Mouse (Mus musculus) embryonic facial prominence, embryonic 11.5 days (tissue): ENCODE data around the gene Gm20388. TPM values are rescaled to one million over a fixed set of nuclear protein-coding genes. Genes with fewer than 3 reads are reported as not detected.

Experiments
- ATAC-seq: fragments of 200-750 bp; cut with Nextera tagmentation; replicated peaks from 2 replicates; pipeline ENCODE4 v1.8.0; 2017; ENCODE audit warnings: low read depth; ENCODE audit not compliant: insufficient number of reproducible peaks, low FRiP score, low TSS enrichment
- DNase-seq: peaks from one replicate; pipeline ENCODE4 v3.0.0-alpha.2; 2015; ENCODE audit warnings: low spot score
- H3K27ac ChIP-seq: fragments of 300-500 bp; sonication (generic); replicated peaks from 2 replicates; pipeline ENCODE4 v1.5.1; 2014; ENCODE audit warnings: mild to moderate bottlenecking, low read depth, low read length, control low read depth
- H3K27me3 ChIP-seq: fragments of 300-500 bp; sonication (generic); 2 replicates; pipeline ENCODE4 v1.6.1; 2014; ENCODE audit warnings: mild to moderate bottlenecking, low read length, moderate library complexity, mixed read lengths; ENCODE audit not compliant: control insufficient read depth, insufficient read depth
- H3K36me3 ChIP-seq: fragments of 300-500 bp; sonication (generic); replicated peaks from 2 replicates; pipeline ENCODE4 v1.6.1; 2014; ENCODE audit warnings: low read depth, mild to moderate bottlenecking, low read length, moderate library complexity, mixed read lengths; ENCODE audit not compliant: control insufficient read depth, insufficient read depth
- H3K4me1 ChIP-seq: fragments of 300-500 bp; sonication (generic); 2 replicates; pipeline ENCODE4 v1.6.1; 2014; ENCODE audit warnings: low read length, mixed read lengths; ENCODE audit not compliant: control insufficient read depth, insufficient read depth
- H3K4me2 ChIP-seq: fragments of 300-500 bp; sonication (generic); 2 replicates; pipeline ENCODE4 v1.6.1; 2014; ENCODE audit warnings: low read depth, mild to moderate bottlenecking, control low read depth, low read length, moderate library complexity
- H3K4me3 ChIP-seq: fragments of 300-500 bp; sonication (generic); 2 replicates; pipeline ENCODE4 v1.5.1; 2014; ENCODE audit warnings: low read depth, low read length, control low read depth
- H3K9ac ChIP-seq: fragments of 300-500 bp; sonication (generic); replicated peaks from 2 replicates; pipeline ENCODE4 v1.6.1; 2014; ENCODE audit warnings: mild to moderate bottlenecking, control low read depth, low read length
- H3K9me3 ChIP-seq: fragments of 300-500 bp; sonication (generic); replicated peaks from 2 replicates; pipeline ENCODE4 v1.6.1; 2016; ENCODE audit warnings: mild to moderate bottlenecking, low read length, inconsistent platforms, mixed read lengths; ENCODE audit not compliant: control insufficient read depth
- WGBS: fragments of 180-500 bp; shearing (Covaris S2); extraction: QIAGEN DNeasy Blood & Tissue Kit; methylation state at CpG from one replicate; pipeline ENCODE4 v1.1.7; 2014; 5-methylcytosine and 5-hydroxymethylcytosine counted together
- polyA plus RNA-seq: library from polyadenylated mRNA; unstranded; fragments of >200 nt; fragmentation: Nextera tagmentation; extraction: Ambion mirVana; gene quantifications from 2 replicates; pipeline ENCODE4 v1.2.1, GENCODE M21; 2014

Gm20388 gene
- polyA plus RNA-seq, 1 experiment from 2014 or later: 3.1 TPM

GRCm38 (mm10) chr8:121294234-121295108 lies 1383.8 kb downstream of the Gm20388 start:
- 12% methylated on average over 29 of the region's 29 CpGs for WGBS
- Histone ChIP-seq H3K4me3 (no peak overlapping the region), H3K9me3 (no peaks in the 10 kb centered on the region), H3K36me3 (no peaks in the 10 kb centered on the region), H3K4me2 (no peak overlapping the region), H3K27ac (peak overlapping the region; percentile 75), H3K4me1 (peaks cover 12% of the 10 kb centered on the region), H3K27me3 (no peaks in the 10 kb centered on the region), H3K9ac (peak overlapping the region; percentile 41)
- DNase-seq: peak; percentile 78
- ATAC-seq: peak; percentile 58

- peaks cover 19% of the 10 kb centered on the region for H3K4me1 ChIP-seq
Measured at GRCm38 (mm10) chr8:121296082-121296481, 1385.4 kb downstream of the Gm20388 start.

GRCm38 (mm10) chr8:121296597-121296996 lies 1386.0 kb downstream of the Gm20388 start:
- Histone ChIP-seq H3K27ac (no peak overlapping the region; the same call in 1 of the 2 replicates), H3K4me3 (no peak overlapping the region), H3K27me3 (0 out of 2 replicates have a peak, but pooled peaks cover 2% of the 10 kb centered on the region), H3K9me3 (no peaks in the 10 kb centered on the region), H3K4me2 (no peak overlapping the region), H3K36me3 (no peaks in the 10 kb centered on the region), H3K4me1 (peaks cover 19% of the 10 kb centered on the region), H3K9ac (no peak overlapping the region)
- 34% methylated on average over 5 of the region's 5 CpGs for WGBS
- ATAC-seq: no peak
- DNase-seq: peak; percentile 69

More at GRCm38 (mm10) chr8:121296082-121296481, 1385.4 kb downstream of the Gm20388 start:
- no peaks in the 10 kb centered on the region for H3K9me3 ChIP-seq
- H3K27me3 ChIP-seq: 0 out of 2 replicates have a peak, but pooled peaks cover 2% of the 10 kb centered on the region
- H3K9ac ChIP-seq: no peak overlapping the region
- no peaks in the 10 kb centered on the region for H3K36me3 ChIP-seq
- no peak overlapping the region for H3K4me3 ChIP-seq
- no peak for ATAC-seq
- 77% methylated on average over 7 of the region's 7 CpGs for WGBS
- no peak overlapping the region for H3K27ac ChIP-seq
- H3K4me2 ChIP-seq: no peak overlapping the region
- no peak for DNase-seq

DNA sequence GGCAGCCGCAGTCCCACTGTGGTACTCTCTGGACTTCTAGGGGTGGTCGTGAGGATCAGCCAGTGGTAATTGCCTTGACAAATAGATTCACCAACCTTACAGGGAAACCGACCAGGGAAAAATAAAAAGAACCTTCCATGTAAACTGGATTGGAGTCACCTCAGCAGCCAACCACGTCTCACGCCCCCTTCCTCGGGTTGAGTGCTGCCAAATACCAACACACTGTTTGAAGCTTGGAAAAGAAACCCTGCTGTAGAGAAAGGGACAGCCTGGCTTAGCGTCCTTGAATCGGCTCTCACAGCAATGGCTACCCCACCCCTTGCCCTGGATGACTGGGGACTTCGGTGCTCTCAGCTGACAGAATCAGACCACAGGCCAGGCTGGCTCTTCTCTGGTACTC lies 1386.7 kb downstream of the Gm20388 start:
- Histone ChIP-seq H3K4me1 (peaks cover 21% of the 10 kb centered on the region), H3K27ac (no peak overlapping the region), H3K9me3 (no peaks in the 10 kb centered on the region), H3K4me2 (no peak overlapping the region), H3K9ac (no peak overlapping the region), H3K36me3 (no peaks in the 10 kb centered on the region), H3K27me3 (0 out of 2 replicates have a peak, but pooled peaks cover 2% of the 10 kb centered on the region), H3K4me3 (no peak overlapping the region)
- ATAC-seq (no peak), DNase-seq (no peak)
- 50% methylated on average over 9 of the region's 9 CpGs for WGBS

GRCm38 (mm10) chr8:121300066-121300465 lies 1389.4 kb downstream of the Gm20388 start:
- ATAC-seq: no peak

GRCm38 (mm10) chr8:121300501-121301411 lies 1390.1 kb downstream of the Gm20388 start:
- H3K4me3 ChIP-seq: no peak overlapping the region

More at GRCm38 (mm10) chr8:121300066-121300465, 1389.4 kb downstream of the Gm20388 start:
- peak overlapping the region; percentile 74 for H3K27ac ChIP-seq
- H3K36me3 ChIP-seq: no peaks in the 10 kb centered on the region
- H3K4me1 ChIP-seq: peaks cover 13% of the 10 kb centered on the region
- H3K4me2 ChIP-seq: no peak overlapping the region
- H3K9ac ChIP-seq: no peak overlapping the region
- no peak for DNase-seq
- no peak overlapping the region for H3K4me3 ChIP-seq
- H3K27me3 ChIP-seq: 0 out of 2 replicates have a peak, but pooled peaks cover 2% of the 10 kb centered on the region
- no peaks in the 10 kb centered on the region for H3K9me3 ChIP-seq
- 58% methylated on average over 4 of the region's 4 CpGs for WGBS

DNA sequence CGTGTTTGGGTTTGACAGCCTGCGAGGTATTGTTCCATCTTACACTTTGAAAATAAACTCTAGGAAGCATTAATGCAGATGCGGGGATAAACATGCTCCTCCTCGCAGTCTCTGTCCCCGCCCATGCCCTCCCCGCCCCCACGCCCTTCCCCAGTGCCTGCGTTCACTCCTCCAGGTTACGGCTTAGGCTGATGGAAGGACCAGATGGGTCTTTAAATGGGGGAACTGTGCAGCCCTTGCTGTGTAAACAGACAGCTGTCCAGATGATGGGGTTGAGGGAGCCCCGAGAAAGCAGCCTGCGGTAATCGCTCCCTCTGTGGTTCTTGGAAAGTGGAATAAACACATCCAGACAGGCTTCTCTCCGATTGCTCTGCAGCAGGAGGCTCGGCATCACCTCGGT lies 1390.8 kb downstream of the Gm20388 start:
- Histone ChIP-seq H3K27me3 (0 out of 2 replicates have a peak, but pooled peaks cover 2% of the 10 kb centered on the region), H3K9ac (peak overlapping the region; percentile 26; the same call in 1 of the 2 replicates), H3K4me3 (no peak overlapping the region), H3K4me1 (peaks cover 13% of the 10 kb centered on the region), H3K27ac (peak overlapping the region; percentile 74), H3K9me3 (no peaks in the 10 kb centered on the region), H3K4me2 (peak overlapping the region; percentile 26), H3K36me3 (no peaks in the 10 kb centered on the region)
- under 1% methylated on average over 15 of the region's 15 CpGs for WGBS
- DNase-seq (peak; percentile 77), ATAC-seq (peak; percentile 36)

More at GRCm38 (mm10) chr8:121300501-121301411, 1390.1 kb downstream of the Gm20388 start:
- DNase-seq: peak; percentile 90
- peaks cover 13% of the 10 kb centered on the region for H3K4me1 ChIP-seq
- WGBS: 11% methylated on average over 28 of the region's 28 CpGs
- H3K27me3 ChIP-seq: 0 out of 2 replicates have a peak, but pooled peaks cover 2% of the 10 kb centered on the region
- ATAC-seq: peak; percentile 91
- H3K9me3 ChIP-seq: no peaks in the 10 kb centered on the region
- H3K9ac ChIP-seq: peak overlapping the region; percentile 26; the same call in 1 of the 2 replicates
- H3K36me3 ChIP-seq: no peaks in the 10 kb centered on the region
- H3K27ac ChIP-seq: peak overlapping the region; percentile 74
- peak overlapping the region; percentile 26 for H3K4me2 ChIP-seq
